Mouse (Mus musculus) bone marrow, adult 2 months (tissue): ENCODE results near the gene Cep41. TPM values are rescaled to one million over a fixed set of nuclear protein-coding genes. Genes with fewer than 3 reads are reported as not detected.

Source experiments
- H3K27ac ChIP-seq: fragments of 200-500 bp; 2 replicates; pipeline ENCODE4 v1.5.1; 2012; ENCODE audit warnings: low read depth, mild to moderate bottlenecking, control low read depth, inconsistent platforms, low read length; ENCODE audit not compliant: control insufficient read depth, poor library complexity, insufficient read depth
- H3K4me1 ChIP-seq: fragments of 200-500 bp; 2 replicates; pipeline ENCODE4 v1.6.1; 2011; ENCODE audit warnings: low read length; ENCODE audit not compliant: control insufficient read depth, insufficient read depth
- H3K4me3 ChIP-seq: fragments of 200-500 bp; replicated peaks from 2 replicates; pipeline ENCODE3; 2011; ENCODE audit warnings: mild to moderate bottlenecking, low read depth, low read length, control low read depth; ENCODE audit not compliant: control insufficient read depth
- CTCF ChIP-seq: fragments of 200-500 bp; IDR thresholded peaks from 2 replicates; pipeline ENCODE4 v1.5.1; 2011; ENCODE audit warnings: low read length, control low read depth; ENCODE audit not compliant: control insufficient read depth, insufficient read depth
- POLR2A ChIP-seq: fragments of 200-500 bp; IDR thresholded peaks from 2 replicates; pipeline ENCODE4 v1.6.1; 2011; ENCODE audit warnings: low read depth, mild to moderate bottlenecking, control low read depth, low read length, borderline replicate concordance; ENCODE audit not compliant: control insufficient read depth
- WGBS: fragments of 180-500 bp; shearing (Covaris S2); methylation state at CpG from one replicate; pipeline ENCODE4 v1.1.7; 2018; 5-methylcytosine and 5-hydroxymethylcytosine counted together
- polyA plus RNA-seq: library from polyadenylated mRNA; stranded (reverse); fragments of >200 nt; gene quantifications from 2 replicates; pipeline ENCODE4 v1.2.4, GENCODE M21; 2011; ENCODE audit warnings: low replicate concordance; ENCODE audit not compliant: missing spikeins, insufficient read depth, insufficient read length

Gene Cep41
- polyA plus RNA-seq, 1 experiment = 6.5 TPM

DNA sequence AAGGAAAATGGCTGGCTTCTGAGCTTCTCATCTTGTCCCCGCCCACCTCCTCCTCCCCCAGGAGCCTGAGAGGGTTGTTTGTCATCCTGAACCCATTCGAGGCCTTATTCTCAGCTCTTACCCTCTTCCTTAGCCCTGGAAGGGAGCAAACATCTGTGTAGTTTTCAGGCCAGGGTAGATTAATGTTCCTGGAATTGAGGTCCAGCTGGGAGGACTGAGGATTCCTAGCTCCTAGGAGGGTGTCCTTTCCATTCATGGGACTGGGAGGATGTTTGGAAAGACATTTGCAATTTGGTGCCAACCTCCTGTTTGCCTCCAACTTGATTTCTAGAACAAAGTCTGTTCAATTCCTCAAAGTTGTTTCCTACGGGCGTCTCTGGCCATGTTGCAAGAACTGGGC is 73.0 kb downstream of the Cep41 start:
- peaks cover 3% of the 10 kb centered on the region; the same call in 1 of the 2 replicates for H3K4me1 ChIP-seq
- TF ChIP-seq POLR2A (no peak), CTCF (no peak)
- no peak overlapping the region for H3K27ac ChIP-seq
- 70% methylated on average over 4 of the region's 4 CpGs for WGBS
- H3K4me3 ChIP-seq = no peak overlapping the region

DNA sequence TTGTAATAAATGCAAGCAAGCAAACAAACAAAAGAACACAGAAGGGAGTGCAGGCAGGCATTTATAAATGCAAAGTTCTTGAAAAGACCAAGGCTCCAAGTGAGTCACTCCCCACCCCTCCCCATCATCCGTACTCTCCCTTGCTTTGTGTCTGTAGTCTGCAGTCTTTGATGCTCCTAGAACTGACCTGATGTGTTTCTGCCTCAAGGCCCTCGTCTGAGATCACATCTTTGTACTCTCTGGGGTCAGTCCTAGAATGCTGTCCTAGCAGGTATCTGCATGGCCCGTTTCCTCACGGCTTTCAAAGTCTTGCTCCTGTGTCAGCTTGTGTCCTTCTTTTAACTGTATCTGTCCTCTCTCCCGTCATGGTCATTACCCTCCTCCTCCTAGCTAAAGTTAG is 73.9 kb downstream of the Cep41 start:
- TF ChIP-seq POLR2A (no peak), CTCF (no peak)
- WGBS = 87% methylated on average over 5 of the region's 5 CpGs
- no peak overlapping the region for H3K27ac ChIP-seq
- H3K4me3 ChIP-seq = no peak overlapping the region
- peaks cover 3% of the 10 kb centered on the region; the same call in 1 of the 2 replicates for H3K4me1 ChIP-seq

DNA sequence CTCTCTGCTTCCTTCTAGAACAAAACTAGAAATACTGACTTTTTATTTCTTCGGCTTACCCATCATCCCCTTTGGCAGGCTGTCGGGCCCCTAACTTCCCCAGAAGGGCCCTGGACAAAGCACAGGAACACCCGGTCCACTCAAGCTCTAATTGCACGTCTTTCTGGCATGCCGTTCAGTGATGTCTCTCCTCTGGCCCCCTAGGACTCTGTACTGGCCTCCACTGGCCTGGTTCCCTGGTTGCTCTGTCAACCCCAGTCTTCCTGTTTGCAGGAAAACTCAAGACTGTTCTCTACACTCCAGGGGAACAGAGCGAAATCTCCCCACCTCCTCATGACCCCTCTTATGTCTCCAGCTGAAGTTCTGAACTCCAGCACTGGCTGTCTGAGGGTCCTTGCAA is 74.8 kb downstream of the Cep41 start:
- no peak overlapping the region for H3K27ac ChIP-seq
- H3K4me3 ChIP-seq = no peak overlapping the region
- TF ChIP-seq CTCF (no peak), POLR2A (no peak)
- H3K4me1 ChIP-seq = peaks cover 3% of the 10 kb centered on the region; the same call in 1 of the 2 replicates
- WGBS = 53% methylated on average over 6 of the region's 6 CpGs

DNA sequence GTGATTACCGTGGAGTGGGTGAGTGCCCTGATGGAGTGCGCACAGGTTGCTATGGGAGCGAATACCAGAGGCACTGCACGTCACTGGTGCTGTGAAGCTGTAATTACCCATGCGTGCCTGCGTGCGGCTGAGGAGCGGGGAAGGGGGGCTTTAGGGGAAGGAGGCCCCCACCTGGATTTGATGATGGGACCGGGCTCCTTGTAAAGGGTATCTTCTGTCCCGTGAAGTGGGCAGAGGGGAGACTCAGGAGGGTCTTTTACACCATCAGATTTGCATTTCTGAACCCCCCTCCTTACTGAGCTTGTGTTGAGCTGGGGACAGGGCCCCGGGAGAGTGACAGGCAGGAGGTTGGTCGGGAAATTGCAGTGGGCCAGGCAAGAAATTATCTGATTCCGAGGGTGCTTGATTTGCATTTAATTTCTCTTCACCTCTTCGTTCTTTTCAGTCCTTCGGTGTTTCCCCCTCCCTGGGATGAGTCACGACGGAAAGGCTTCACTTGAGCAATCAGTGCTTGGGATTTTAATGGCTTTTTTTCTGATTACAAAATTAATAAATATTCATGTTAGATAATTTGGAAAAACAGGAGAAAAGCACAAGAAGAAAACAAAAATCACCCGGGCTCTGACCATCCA is 75.5 kb downstream of the Cep41 start:
- Histone ChIP-seq H3K4me3 (no peak overlapping the region), H3K4me1 (peaks cover 3% of the 10 kb centered on the region; the same call in 1 of the 2 replicates), H3K27ac (no peak overlapping the region)
- no peak for TF ChIP-seq CTCF
- TF ChIP-seq POLR2A = no peak
- WGBS = 20% methylated on average over 18 of the region's 18 CpGs

DNA sequence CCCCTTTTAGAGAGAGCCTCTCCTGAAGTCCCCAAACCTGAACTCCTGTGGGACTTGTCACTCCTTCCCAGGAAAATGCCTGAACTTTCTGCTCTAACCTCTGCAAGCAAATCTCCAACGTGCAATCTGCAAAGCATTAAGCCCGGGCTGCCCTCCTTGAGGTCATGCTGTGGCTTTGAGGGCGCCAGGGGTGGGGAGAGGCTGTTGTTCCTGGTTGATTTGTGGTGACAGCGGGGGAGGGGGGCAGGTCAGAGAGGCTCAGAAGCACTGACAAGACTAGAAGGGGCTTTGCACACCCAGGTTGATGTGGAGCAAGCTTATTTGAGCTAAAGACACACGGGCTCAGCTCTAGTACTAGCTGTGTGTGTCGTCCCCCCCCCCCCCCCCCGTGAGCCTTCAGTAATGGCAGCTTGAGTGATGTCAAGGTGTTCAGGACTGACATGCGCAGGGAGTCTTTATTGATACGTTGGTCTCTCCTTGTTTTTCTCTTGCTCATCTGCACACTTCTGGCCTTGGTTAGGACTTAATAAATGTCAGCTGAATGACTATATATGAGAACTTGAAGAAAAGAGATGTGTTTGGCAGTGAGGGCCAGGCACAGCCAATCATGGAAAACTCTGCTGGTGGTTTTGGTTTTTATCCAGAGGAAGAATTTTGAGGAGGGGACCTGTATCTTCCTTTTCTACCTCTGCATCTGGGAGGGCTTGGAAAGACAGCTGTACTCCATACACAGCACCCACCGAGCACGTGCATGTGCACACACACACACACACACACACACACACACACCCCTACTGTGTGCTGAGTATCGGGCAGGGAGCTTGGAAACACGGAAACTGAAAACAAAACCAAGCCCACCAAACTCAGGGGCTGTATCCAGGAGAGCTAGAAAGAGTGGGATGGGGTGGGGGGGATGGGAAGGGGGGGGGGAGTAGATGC is 76.3 kb downstream of the Cep41 start:
- H3K4me1 ChIP-seq = peaks cover 3% of the 10 kb centered on the region; the same call in 1 of the 2 replicates
- TF ChIP-seq CTCF (no peak), POLR2A (no peak)
- no peak overlapping the region for H3K27ac ChIP-seq
- WGBS = 5% methylated on average over 13 of the region's 13 CpGs
- H3K4me3 ChIP-seq = peak overlapping the region; percentile 28

DNA sequence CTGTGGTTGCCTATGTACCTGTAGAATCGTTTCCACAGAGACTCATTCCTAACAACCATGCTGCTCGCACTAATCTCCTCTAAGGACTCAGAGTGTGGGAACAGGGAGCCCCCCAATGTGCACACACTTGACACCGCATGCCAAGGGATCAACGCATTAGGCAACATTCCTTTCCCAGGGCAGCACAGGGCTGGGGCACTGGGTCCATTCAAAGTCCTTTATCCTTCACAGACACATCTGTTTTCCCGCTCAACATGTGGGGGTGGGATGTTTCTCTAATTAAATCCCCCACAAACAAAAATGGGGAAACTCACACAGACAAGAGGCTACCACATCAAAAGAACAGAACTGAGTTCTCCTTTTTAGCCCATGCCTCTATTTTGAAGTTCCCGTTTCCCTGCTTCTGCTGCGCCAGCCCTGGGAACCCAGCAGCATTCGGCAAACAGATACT is 77.0 kb downstream of the Cep41 start:
- H3K4me1 ChIP-seq = peaks cover 3% of the 10 kb centered on the region; the same call in 1 of the 2 replicates
- TF ChIP-seq POLR2A (no peak), CTCF (no peak)
- 0% methylated on average over 8 of the region's 8 CpGs for whole genome bisulfite sequencing
- H3K27ac ChIP-seq = no peak overlapping the region
- H3K4me3 ChIP-seq = no peak overlapping the region

DNA sequence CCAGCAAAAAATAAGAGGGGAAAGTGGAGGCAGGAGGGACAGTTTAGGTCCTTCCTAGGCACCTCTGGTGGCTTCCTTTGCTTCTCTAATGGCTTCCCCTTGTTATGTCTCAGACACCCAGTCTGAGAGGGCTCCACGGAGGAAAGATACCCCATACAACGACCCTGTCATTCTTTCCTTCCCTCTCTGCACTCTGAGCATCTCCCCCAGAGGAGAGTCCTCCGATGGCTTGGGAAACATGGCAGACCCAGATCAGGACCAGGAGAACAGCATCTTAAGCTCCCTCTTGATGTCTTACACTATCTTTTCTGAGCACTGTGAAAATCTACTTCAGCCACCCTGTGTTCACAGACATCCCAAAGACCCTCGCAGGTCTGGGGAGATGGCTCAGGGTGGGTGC is 77.8 kb downstream of the Cep41 start:
- Histone ChIP-seq H3K27ac (no peak overlapping the region), H3K4me3 (no peak overlapping the region), H3K4me1 (peaks cover 3% of the 10 kb centered on the region; the same call in 1 of the 2 replicates)
- WGBS = 28% methylated on average over 4 of the region's 4 CpGs
- TF ChIP-seq POLR2A (no peak), CTCF (no peak)

DNA sequence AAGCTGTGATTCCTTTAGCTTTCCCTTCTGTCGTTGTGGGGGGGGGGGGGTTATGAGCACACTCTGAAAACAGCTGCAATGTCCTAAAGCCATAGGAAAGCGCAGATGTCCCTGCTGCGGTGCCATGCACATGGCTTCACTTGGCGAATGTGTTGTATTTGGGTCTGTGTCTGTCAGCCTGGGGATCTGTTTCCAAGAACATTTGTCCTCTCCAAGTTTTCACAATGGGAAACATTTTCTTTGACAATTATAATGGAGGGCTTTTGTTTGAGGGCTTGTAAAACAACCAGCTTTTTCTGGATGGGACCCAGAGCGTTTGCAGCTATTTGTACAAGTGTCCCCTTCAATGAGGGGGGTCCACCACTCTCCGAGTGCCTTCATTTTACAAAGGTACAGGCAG is 79.3 kb downstream of the Cep41 start:
- no peak for TF ChIP-seq CTCF
- TF ChIP-seq POLR2A = no peak
- Histone ChIP-seq H3K4me3 (no peak overlapping the region), H3K4me1 (peaks cover 3% of the 10 kb centered on the region; the same call in 1 of the 2 replicates), H3K27ac (no peak overlapping the region)
- 84% methylated on average over 6 of the region's 6 CpGs for WGBS

DNA sequence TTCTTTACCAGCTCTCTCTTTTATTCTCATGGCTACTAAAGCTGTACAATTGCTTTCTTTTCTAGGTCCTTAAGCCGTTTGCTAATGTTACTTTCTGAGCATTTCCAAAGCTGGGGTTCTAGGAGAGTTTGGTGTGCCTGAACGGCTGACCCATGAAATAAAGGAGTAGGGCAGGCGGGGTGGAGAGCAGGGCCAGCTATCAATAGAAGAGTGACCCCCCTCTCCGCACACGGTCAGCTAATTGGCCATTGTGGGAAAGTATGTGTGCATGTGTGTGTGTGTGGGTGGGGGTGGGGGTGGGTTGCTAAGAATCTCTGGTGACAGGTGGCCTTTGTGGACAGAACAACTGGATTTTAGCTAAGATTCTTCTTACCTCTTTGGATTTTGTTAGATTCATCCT is 82.3 kb downstream of the Cep41 start:
- TF ChIP-seq POLR2A (no peak), CTCF (no peak)
- 80% methylated on average over 5 of the region's 5 CpGs for WGBS

More for the DNA sequence above, 82.3 kb downstream of the Cep41 start:
- Histone ChIP-seq H3K27ac (no peak overlapping the region), H3K4me3 (no peak overlapping the region), H3K4me1 (no peaks in the 10 kb centered on the region)
